Mouse (Mus musculus): ENCODE measurements around the gene Nefh.

DNA sequence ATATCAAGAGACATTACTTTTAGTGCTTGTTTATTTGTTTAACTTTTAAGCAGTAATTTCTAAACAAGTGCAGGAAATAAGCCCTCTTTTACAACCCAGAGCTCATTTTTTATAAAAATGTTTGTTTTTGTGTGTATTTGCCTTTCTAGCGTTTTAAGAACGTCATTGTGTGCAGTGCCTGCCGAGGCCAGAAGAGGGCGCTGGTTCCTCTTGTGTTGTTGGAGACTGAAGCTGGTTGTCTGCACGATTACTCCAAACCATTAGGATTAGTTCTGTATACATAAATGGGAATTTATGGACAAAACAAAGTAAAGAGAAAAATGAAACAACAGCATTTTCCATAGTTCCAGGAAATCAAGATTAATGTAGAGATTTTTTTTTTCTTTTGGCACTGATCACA lies 47.4 kb downstream of the Nefh start:
- TF ChIP-seq CTCF (IDR thresholded peaks at IDR 0.05; ENCODE audit: borderline replicate concordance, insufficient read depth, low read length): peak; percentile 54; the same call in 1 of the 2 replicates
- no peak for TF ChIP-seq POLR2A (IDR thresholded peaks at IDR 0.05; ENCODE audit: low read depth, low read length)
